Mouse (Mus musculus) C2C12 (cell line): ENCODE measurements around the gene Gars. TPM values are rescaled to one million over a fixed set of nuclear protein-coding genes. Genes with fewer than 3 reads are reported as not detected.

ENCODE experiments used
- H3K27me3 ChIP-seq: one replicate; pipeline ENCODE4 v1.6.1; 2011; ENCODE audit not compliant: control insufficient read depth, insufficient read depth, insufficient read length
- H3K36me3 ChIP-seq: one replicate; pipeline ENCODE4 v1.6.1; 2011; ENCODE audit not compliant: control insufficient read depth, insufficient read depth
- H3K4me3 ChIP-seq: one replicate; pipeline ENCODE4 v1.5.1; 2011; ENCODE audit warnings: mild to moderate bottlenecking, control low read depth; ENCODE audit not compliant: poor library complexity, insufficient read depth, severe bottlenecking
- H3K79me2 ChIP-seq: one replicate; pipeline ENCODE4 v1.6.1; 2011; ENCODE audit not compliant: control insufficient read depth, insufficient read depth
- H3K79me3 ChIP-seq: one replicate; pipeline ENCODE4 v1.6.1; 2011; ENCODE audit warnings: low read depth, control low read depth
- H3ac ChIP-seq: one replicate; pipeline ENCODE3; 2011; ENCODE audit warnings: low read depth; ENCODE audit not compliant: control insufficient read depth, insufficient read length
- CEBPB ChIP-seq: IDR thresholded peaks from one replicate; pipeline ENCODE4 v1.6.1; 2011; ENCODE audit warnings: low read depth, mild to moderate bottlenecking, control low read depth, moderate library complexity
- CTCF ChIP-seq: IDR thresholded peaks from one replicate; pipeline ENCODE4 v1.5.1; 2011; ENCODE audit not compliant: control insufficient read depth, insufficient read depth, insufficient read length
- FOSL1 ChIP-seq: IDR thresholded peaks from one replicate; pipeline ENCODE4 v1.8.0; 2011; ENCODE audit warnings: mild to moderate bottlenecking, low read length; ENCODE audit not compliant: poor library complexity, insufficient read depth, severe bottlenecking
- MAX ChIP-seq: IDR thresholded peaks from one replicate; pipeline ENCODE4 v1.6.1; 2011; ENCODE audit warnings: mild to moderate bottlenecking, control low read depth
- MYOD1 ChIP-seq: IDR thresholded peaks from one replicate; pipeline ENCODE4 v1.6.1; 2011; ENCODE audit warnings: low read depth; ENCODE audit not compliant: control insufficient read depth, insufficient read length
- MYOG ChIP-seq: IDR thresholded peaks from one replicate; pipeline ENCODE4 v1.6.1; 2011; ENCODE audit not compliant: control insufficient read depth, insufficient read length; ENCODE audit errors: extremely low read depth
- USF1 ChIP-seq: IDR thresholded peaks from one replicate; pipeline ENCODE4 v1.6.1; 2011; ENCODE audit warnings: low read depth, mild to moderate bottlenecking, control low read depth, moderate library complexity
- polyA plus RNA-seq: library from polyadenylated mRNA; unstranded; fragments of >200 nt; fragmentation: generic; extraction: Trizol; gene quantifications from one replicate; pipeline ENCODE4 v1.2.1, GENCODE M21; 2012; ENCODE audit warnings: missing spikeins

Gene Gars
- polyA plus RNA-seq, 1 experiment: 204 TPM

- Histone ChIP-seq H3K79me3 (no peaks in the 10 kb centered on the region), H3K4me3 (no peak overlapping the region), H3K27me3 (no peaks in the 10 kb centered on the region), H3K79me2 (no peaks in the 10 kb centered on the region), H3ac (no peak overlapping the region), H3K36me3 (no peaks in the 10 kb centered on the region)
- TF ChIP-seq MYOG (no peak), CEBPB (no peak), MAX (no peak), CTCF (no peak), USF1 (no peak), MYOD1 (no peak), FOSL1 (no peak)
These were observed 28.2 kb upstream of the Gars start for GRCm38 (mm10) chr6:55009391-55010230.

- Histone ChIP-seq H3K27me3 (no peaks in the 10 kb centered on the region), H3K4me3 (no peak overlapping the region), H3K79me3 (no peaks in the 10 kb centered on the region), H3K36me3 (no peaks in the 10 kb centered on the region), H3ac (no peak overlapping the region), H3K79me2 (no peaks in the 10 kb centered on the region)
- TF ChIP-seq FOSL1 (no peak), MYOD1 (no peak), USF1 (no peak), MAX (no peak), CEBPB (no peak), CTCF (no peak), MYOG (no peak)
These were observed 27.3 kb upstream of the Gars start for GRCm38 (mm10) chr6:55010330-55011091.

DNA sequence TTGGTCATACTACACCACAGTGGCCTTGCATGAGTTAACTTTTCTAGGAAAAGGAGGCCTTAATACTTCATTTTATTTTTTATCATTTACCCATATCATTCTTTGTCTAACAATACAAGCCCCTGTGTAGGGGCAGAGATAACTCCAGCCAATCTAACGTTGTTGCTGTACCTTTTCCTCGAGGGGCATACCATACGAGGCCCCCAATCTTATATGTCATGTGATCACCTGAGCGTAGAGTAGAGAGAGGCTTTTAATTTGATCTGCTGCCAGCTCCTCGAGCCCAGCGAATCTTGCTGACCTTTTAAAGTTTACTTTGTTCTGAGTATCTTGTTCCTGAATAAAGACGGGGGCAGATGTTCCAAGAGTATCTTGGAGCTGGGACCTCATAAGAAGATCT, 25.3 kb upstream of the Gars start:
- Histone ChIP-seq H3K79me3 (no peaks in the 10 kb centered on the region), H3K27me3 (no peaks in the 10 kb centered on the region)

GRCm38 (mm10) chr6:55014184-55014583, 23.6 kb upstream of the Gars start:
- no peaks in the 10 kb centered on the region for H3K36me3 ChIP-seq
- no peak overlapping the region for H3K4me3 ChIP-seq
- H3K79me3 ChIP-seq: no peaks in the 10 kb centered on the region
- H3K27me3 ChIP-seq: no peaks in the 10 kb centered on the region
- TF ChIP-seq MYOG: no peak
- no peak for TF ChIP-seq CEBPB
- TF ChIP-seq MAX: no peak
- no peak for TF ChIP-seq CTCF
- TF ChIP-seq FOSL1: no peak
- no peak for TF ChIP-seq USF1
- TF ChIP-seq MYOD1: no peak
- H3ac ChIP-seq: no peak overlapping the region
- H3K79me2 ChIP-seq: no peaks in the 10 kb centered on the region

More for the DNA sequence above, 25.3 kb upstream of the Gars start:
- Histone ChIP-seq H3K36me3 (no peaks in the 10 kb centered on the region), H3ac (no peak overlapping the region), H3K4me3 (no peak overlapping the region), H3K79me2 (no peaks in the 10 kb centered on the region)
- TF ChIP-seq MAX (no peak), USF1 (no peak), CTCF (no peak)

- Histone ChIP-seq H3ac (no peak overlapping the region), H3K27me3 (no peaks in the 10 kb centered on the region)
- TF ChIP-seq CTCF (peak; percentile 14), MYOD1 (no peak)
These were observed 21.6 kb upstream of the Gars start for GRCm38 (mm10) chr6:55016236-55016635.

More at GRCm38 (mm10) chr6:55016236-55016635, 21.6 kb upstream of the Gars start:
- Histone ChIP-seq H3K36me3 (no peaks in the 10 kb centered on the region), H3K4me3 (no peak overlapping the region), H3K79me3 (no peaks in the 10 kb centered on the region), H3K79me2 (no peaks in the 10 kb centered on the region)
